Mouse (Mus musculus) forebrain, embryonic 11.5 days (tissue): Measurements from ENCODE around the gene Fn1. TPM values are rescaled to one million over a fixed set of nuclear protein-coding genes. Genes with fewer than 3 reads are reported as not detected.

Experiments used
- ATAC-seq: fragments of 200-750 bp; cut with Nextera tagmentation; replicated peaks from 2 replicates; pipeline ENCODE4 v1.8.0; 2017; ENCODE audit warnings: moderate TSS enrichment; ENCODE audit not compliant: low FRiP score
- DNase-seq: peaks from one replicate; pipeline ENCODE4 v3.0.0-alpha.2; 2017; ENCODE audit warnings: low spot score
- H3K27ac ChIP-seq: fragments of 300-500 bp; sonication (generic); 2 replicates; pipeline ENCODE4 v1.5.1; 2014; ENCODE audit warnings: low read depth, low read length
- H3K27me3 ChIP-seq: fragments of 300-500 bp; sonication (generic); 2 replicates; pipeline ENCODE4 v1.6.1; 2014; ENCODE audit warnings: mild to moderate bottlenecking, low read length, mixed read lengths; ENCODE audit not compliant: control insufficient read depth, insufficient read depth
- H3K36me3 ChIP-seq: fragments of 300-500 bp; sonication (generic); 2 replicates; pipeline ENCODE4 v1.6.1; 2014; ENCODE audit warnings: mild to moderate bottlenecking, low read length, moderate library complexity, mixed read lengths; ENCODE audit not compliant: control insufficient read depth, insufficient read depth
- H3K4me1 ChIP-seq: fragments of 300-500 bp; sonication (generic); replicated peaks from 2 replicates; pipeline ENCODE4 v1.6.1; 2014; ENCODE audit warnings: low read length, mixed read lengths; ENCODE audit not compliant: control insufficient read depth, insufficient read depth
- H3K4me2 ChIP-seq: fragments of 300-500 bp; sonication (generic); 2 replicates; pipeline ENCODE4 v1.6.1; 2014; ENCODE audit warnings: low read depth, mild to moderate bottlenecking, low read length, moderate library complexity, mixed read lengths; ENCODE audit not compliant: severe bottlenecking
- H3K4me3 ChIP-seq: fragments of 300-500 bp; sonication (generic); 2 replicates; pipeline ENCODE4 v1.5.1; 2014; ENCODE audit warnings: low read depth, low read length
- H3K9ac ChIP-seq: fragments of 300-500 bp; sonication (generic); 2 replicates; pipeline ENCODE4 v1.6.1; 2014; ENCODE audit warnings: low read length
- H3K9me3 ChIP-seq: fragments of 300-500 bp; sonication (generic); 2 replicates; pipeline ENCODE4 v1.6.1; 2016; ENCODE audit warnings: low read length, mixed read lengths; ENCODE audit not compliant: control insufficient read depth
- WGBS: fragments of 180-500 bp; shearing (Covaris S2); extraction: QIAGEN DNeasy Blood & Tissue Kit; methylation state at CpG from one replicate; pipeline ENCODE4 v1.1.7; 2014; 5-methylcytosine and 5-hydroxymethylcytosine counted together
- polyA plus RNA-seq: library from polyadenylated mRNA; unstranded; fragments of >200 nt; fragmentation: Nextera tagmentation; extraction: Ambion mirVana; gene quantifications from 2 replicates; pipeline ENCODE4 v1.2.1, GENCODE M21; 2014

The Fn1 gene
- polyA plus RNA-seq, 1 experiment from 2014 or later: 120 TPM

DNA sequence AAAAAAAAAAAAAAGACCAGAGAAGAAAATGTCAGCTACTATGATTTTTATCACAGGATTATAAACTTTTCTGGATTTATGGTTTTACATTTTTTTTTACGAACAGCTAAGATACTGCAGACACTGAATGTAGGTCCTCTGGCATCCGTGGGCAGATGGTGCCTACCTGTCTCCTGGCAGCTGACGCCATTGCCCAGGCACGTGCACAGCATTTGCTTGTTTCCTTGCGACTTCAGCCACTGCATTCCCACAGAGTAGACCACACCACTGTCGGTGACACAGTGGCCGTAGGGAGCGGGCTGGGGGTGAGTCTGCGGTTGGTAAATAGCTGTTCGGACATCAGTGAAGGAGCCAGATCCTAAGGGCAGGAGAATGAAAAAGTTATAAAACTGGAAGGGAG is 10.2 kb downstream of the Fn1 start:
- 95% methylated on average over 10 of the region's 10 CpGs for WGBS
- DNase-seq (no peak), ATAC-seq (no peak)
- H3K36me3 ChIP-seq: peaks cover 13% of the 10 kb centered on the region
- H3K4me2 ChIP-seq: no peak overlapping the region
- no peak overlapping the region for H3K9ac ChIP-seq
- no peak overlapping the region for H3K4me3 ChIP-seq
- H3K9me3 ChIP-seq: no peaks in the 10 kb centered on the region
- no peaks in the 10 kb centered on the region for H3K4me1 ChIP-seq
- H3K27me3 ChIP-seq: no peaks in the 10 kb centered on the region
- no peak overlapping the region for H3K27ac ChIP-seq

DNA sequence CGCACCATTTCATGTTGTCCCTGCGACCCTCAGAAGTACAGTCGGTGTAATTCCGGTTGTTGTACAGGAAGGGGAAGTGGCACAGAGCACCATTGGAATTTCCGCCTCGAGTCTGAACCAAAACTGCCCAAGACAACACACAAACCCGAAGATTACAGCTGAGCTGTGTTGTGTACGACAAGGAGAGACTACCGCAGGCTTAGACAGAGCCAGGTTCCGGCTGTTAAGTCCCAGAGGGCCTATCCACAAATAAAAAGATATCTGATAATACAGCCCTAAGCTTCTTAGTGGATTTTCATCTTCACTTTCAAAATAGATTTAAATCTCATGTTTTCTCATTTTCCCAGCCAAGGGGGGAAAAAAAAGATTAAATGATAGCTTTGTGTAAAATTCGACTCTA is 11.8 kb downstream of the Fn1 start:
- H3K9ac ChIP-seq: no peak overlapping the region
- no peak overlapping the region for H3K27ac ChIP-seq
- peaks cover 13% of the 10 kb centered on the region for H3K36me3 ChIP-seq
- WGBS: 89% methylated on average over 11 of the region's 11 CpGs
- no peak overlapping the region for H3K4me2 ChIP-seq
- DNase-seq: no peak
- ATAC-seq: no peak
- H3K4me3 ChIP-seq: no peak overlapping the region
- H3K4me1 ChIP-seq: no peaks in the 10 kb centered on the region
- H3K9me3 ChIP-seq: no peaks in the 10 kb centered on the region
- no peaks in the 10 kb centered on the region for H3K27me3 ChIP-seq

DNA sequence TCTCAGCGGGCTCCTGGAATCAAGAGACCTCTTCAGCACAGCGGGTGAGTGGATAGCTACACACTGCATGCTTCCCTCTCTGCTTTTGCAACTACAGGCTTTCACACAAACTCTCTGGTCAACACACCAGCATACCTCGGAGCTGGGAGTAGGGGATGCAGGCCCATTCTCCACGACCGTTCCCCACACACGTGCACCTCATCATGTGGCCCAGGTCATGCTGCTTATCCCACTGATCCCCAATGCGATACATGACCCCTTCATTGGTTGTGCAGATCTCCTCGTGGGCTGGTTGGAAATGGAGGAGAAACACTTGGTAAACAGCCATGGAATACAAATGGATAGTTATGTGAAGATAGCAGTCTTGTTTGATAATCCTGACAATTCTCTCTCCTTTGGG is 12.8 kb downstream of the Fn1 start:
- H3K36me3 ChIP-seq: peaks cover 12% of the 10 kb centered on the region

DNA sequence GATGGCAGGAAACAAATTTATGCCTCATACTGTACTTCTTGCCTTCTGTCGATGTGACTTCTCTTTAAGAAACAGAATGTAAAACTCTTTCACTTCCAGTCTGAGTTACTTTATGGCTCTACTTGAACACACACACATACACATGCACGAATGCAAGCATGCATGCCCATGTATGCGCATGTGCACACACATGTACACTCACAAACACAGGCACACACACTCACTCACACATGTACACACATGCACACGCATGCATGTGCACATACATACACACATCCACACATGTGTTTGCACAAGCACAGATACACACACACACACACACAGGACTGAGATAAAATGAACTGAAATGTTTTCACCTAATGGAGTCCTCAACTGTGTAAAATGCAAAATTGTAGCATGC is 16.3 kb downstream of the Fn1 start:
- Histone ChIP-seq H3K4me3 (no peak overlapping the region), H3K9me3 (no peaks in the 10 kb centered on the region), H3K36me3 (peaks cover 5% of the 10 kb centered on the region; the same call in 1 of the 2 replicates), H3K27ac (no peak overlapping the region), H3K9ac (no peak overlapping the region), H3K4me2 (no peak overlapping the region), H3K4me1 (no peaks in the 10 kb centered on the region), H3K27me3 (no peaks in the 10 kb centered on the region)
- WGBS: 98% methylated on average over 4 of the region's 4 CpGs
- ATAC-seq: no peak
- DNase-seq: no peak

More for the DNA sequence above, 12.8 kb downstream of the Fn1 start:
- 90% methylated on average over 8 of the region's 8 CpGs for WGBS
- Histone ChIP-seq H3K4me2 (no peak overlapping the region), H3K27ac (no peak overlapping the region), H3K9ac (no peak overlapping the region), H3K27me3 (no peaks in the 10 kb centered on the region), H3K4me3 (no peak overlapping the region), H3K9me3 (no peaks in the 10 kb centered on the region), H3K4me1 (no peaks in the 10 kb centered on the region)
- DNase-seq (no peak), ATAC-seq (no peak)

DNA sequence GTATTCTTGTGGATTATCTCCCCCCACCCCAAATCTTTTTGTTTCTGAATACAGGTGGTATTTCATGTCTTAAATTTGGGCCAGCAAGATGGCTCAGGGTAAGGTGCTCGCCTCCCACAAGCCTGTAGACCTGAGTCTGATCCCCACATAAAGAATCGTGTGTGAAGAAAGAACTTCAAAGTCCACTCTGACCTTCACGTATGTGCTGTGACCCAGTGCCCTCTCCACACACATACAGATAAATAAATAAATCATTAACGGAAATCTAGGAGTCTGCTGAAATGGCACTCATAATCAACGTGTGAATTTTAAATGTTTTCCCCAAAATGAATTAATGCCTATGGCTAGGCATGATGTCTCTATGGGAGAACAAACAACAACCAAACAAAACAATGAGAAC is 16.9 kb downstream of the Fn1 start:
- H3K4me2 ChIP-seq: no peak overlapping the region
- no peaks in the 10 kb centered on the region for H3K9me3 ChIP-seq
- 93% methylated on average over 5 of the region's 5 CpGs for WGBS
- no peak overlapping the region for H3K4me3 ChIP-seq
- peaks cover 4% of the 10 kb centered on the region; the same call in 1 of the 2 replicates for H3K36me3 ChIP-seq
- H3K27ac ChIP-seq: no peak overlapping the region
- H3K9ac ChIP-seq: no peak overlapping the region
- no peaks in the 10 kb centered on the region for H3K27me3 ChIP-seq
- no peaks in the 10 kb centered on the region for H3K4me1 ChIP-seq
- ATAC-seq: no peak
- DNase-seq: no peak

DNA sequence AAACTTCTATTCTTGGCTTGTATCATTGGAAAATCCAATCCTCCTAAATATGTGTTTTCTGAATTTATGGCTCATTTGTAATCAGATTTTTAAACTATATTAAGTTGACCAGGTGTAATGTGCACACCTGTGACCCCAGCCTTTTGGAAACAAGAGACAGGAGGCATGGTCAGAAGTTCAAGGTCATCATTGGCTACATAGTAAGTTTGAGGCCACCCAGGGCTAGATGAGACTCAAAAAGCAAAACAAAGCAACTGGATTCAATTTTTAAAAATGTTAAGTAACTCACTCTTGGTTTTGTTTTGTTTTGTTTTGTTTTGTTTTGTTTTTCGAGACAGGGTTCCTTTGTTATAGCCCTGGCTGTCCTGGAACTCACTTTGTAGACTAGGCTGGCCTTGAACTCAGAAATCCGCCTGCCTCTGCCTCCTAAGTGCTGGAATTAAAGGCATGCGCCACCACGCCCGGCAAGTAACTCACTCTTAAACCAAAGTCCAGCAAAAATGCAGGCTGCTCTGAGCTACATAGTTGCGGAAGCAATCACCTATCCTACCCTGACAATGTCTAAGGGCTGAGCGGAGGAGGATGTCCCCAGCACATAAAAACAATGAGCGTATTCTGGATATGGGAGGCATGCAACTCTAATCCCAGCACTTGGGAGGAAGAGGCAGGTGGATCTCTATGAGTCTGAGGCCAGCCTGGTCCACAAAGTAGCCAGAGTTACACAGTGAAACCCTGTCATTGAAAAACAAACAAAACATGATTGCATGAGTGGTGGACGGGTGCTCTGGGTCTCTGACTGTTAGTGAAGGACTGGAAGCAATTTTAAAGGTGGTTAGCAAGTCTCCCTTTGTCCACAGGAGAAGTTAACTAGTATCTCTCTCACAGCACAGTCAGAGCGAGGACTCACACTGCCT is 17.6 kb downstream of the Fn1 start:
- Histone ChIP-seq H3K9me3 (no peaks in the 10 kb centered on the region), H3K36me3 (peaks cover 3% of the 10 kb centered on the region; the same call in 1 of the 2 replicates), H3K27ac (no peak overlapping the region), H3K27me3 (no peaks in the 10 kb centered on the region), H3K4me2 (no peak overlapping the region), H3K4me1 (no peaks in the 10 kb centered on the region), H3K9ac (no peak overlapping the region), H3K4me3 (no peak overlapping the region)
- no peak for DNase-seq
- no peak for ATAC-seq
- WGBS: 94% methylated on average over 10 of the region's 10 CpGs

DNA sequence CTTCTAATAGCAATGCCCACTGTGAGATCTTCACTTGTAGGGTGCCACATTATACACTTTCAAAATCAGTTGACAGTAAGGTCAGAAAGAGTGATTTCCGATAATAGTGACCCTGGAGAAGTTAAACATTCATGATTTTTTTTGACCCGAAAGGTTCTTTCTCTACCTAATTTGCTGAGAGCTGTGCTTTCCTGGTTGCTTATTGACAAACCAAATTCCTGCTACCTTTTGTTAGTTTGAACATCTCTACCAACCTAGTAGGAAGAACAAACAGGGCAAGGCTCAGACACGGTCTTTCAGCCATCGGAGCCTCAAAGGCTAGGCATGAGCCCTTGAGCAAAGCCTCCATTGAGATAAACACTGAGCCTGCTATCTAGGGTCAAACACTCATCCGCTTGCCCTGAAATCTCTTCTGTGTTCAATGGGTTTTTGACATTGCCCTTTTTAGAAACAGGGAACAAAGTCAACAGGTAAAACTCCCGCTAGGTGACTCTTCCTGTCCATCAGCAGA is 18.5 kb downstream of the Fn1 start:
- DNase-seq (no peak), ATAC-seq (no peak)
- Histone ChIP-seq H3K9me3 (no peaks in the 10 kb centered on the region), H3K4me1 (no peaks in the 10 kb centered on the region), H3K4me3 (no peak overlapping the region), H3K4me2 (no peak overlapping the region), H3K36me3 (peaks cover 5% of the 10 kb centered on the region; the same call in 1 of the 2 replicates), H3K27ac (no peak overlapping the region), H3K27me3 (no peaks in the 10 kb centered on the region), H3K9ac (no peak overlapping the region)
- 89% methylated on average over 6 of the region's 6 CpGs for WGBS

DNA sequence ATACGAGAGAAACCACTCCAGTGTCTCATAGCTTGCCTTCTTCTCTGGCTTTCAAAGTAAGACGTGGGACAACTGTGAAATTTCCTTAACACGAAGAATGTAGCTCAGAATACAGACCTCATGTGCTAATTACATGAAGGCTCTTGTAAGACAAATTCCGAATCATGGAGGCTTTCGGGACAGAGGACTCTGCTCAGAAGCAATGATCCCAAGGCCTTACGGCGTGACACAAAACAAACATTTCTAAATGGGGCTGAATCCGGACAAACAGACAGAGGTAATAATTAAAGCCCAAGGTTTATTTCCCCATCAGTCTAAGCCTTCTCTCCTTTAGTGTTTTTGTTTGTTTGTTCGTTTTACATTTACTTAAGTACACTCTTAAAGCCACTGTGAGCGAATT is 20.6 kb downstream of the Fn1 start:
- ATAC-seq (no peak), DNase-seq (no peak)
- Histone ChIP-seq H3K4me2 (no peak overlapping the region), H3K36me3 (peaks cover 9% of the 10 kb centered on the region; the same call in 1 of the 2 replicates), H3K27me3 (no peaks in the 10 kb centered on the region), H3K4me3 (no peak overlapping the region), H3K27ac (no peak overlapping the region), H3K4me1 (no peaks in the 10 kb centered on the region), H3K9me3 (no peaks in the 10 kb centered on the region), H3K9ac (no peak overlapping the region)
- WGBS: 94% methylated on average over 10 of the region's 10 CpGs
